Mouse (Mus musculus) neural tube, embryonic 11.5 days (tissue): ENCODE results near the gene Add2. TPM values are rescaled to one million over a fixed set of nuclear protein-coding genes. Genes with fewer than 3 reads are reported as not detected.

ENCODE experiments used
- ATAC-seq: fragments of 200-750 bp; cut with Nextera tagmentation; 2 replicates; pipeline ENCODE4 v1.8.0; 2017; ENCODE audit warnings: moderate number of reproducible peaks, mild to moderate bottlenecking, moderate TSS enrichment, moderate library complexity; ENCODE audit not compliant: insufficient read depth, low FRiP score, low TSS enrichment
- DNase-seq: peaks from one replicate; pipeline ENCODE4 v3.0.0-alpha.2; 2015; ENCODE audit warnings: low spot score
- H3K27ac ChIP-seq: fragments of 300-500 bp; sonication (generic); 2 replicates; pipeline ENCODE4 v1.5.1; 2014; ENCODE audit warnings: low read depth, mild to moderate bottlenecking, low read length
- H3K27me3 ChIP-seq: fragments of 300-500 bp; sonication (generic); 2 replicates; pipeline ENCODE4 v1.6.1; 2014; ENCODE audit warnings: mild to moderate bottlenecking, low read length, mixed read lengths; ENCODE audit not compliant: control insufficient read depth, insufficient read depth
- H3K36me3 ChIP-seq: fragments of 300-500 bp; sonication (generic); 2 replicates; pipeline ENCODE4 v1.6.1; 2014; ENCODE audit warnings: mild to moderate bottlenecking, low read length, moderate library complexity, mixed read lengths; ENCODE audit not compliant: control insufficient read depth, insufficient read depth
- H3K4me1 ChIP-seq: fragments of 300-500 bp; sonication (generic); 2 replicates; pipeline ENCODE4 v1.6.1; 2014; ENCODE audit warnings: low read length, mixed read lengths; ENCODE audit not compliant: control insufficient read depth, insufficient read depth
- H3K4me2 ChIP-seq: fragments of 300-500 bp; sonication (generic); 2 replicates; pipeline ENCODE4 v1.6.1; 2014; ENCODE audit warnings: low read depth, mild to moderate bottlenecking, moderate library complexity
- H3K4me3 ChIP-seq: fragments of 300-500 bp; sonication (generic); 2 replicates; pipeline ENCODE4 v1.5.1; 2014; ENCODE audit warnings: low read depth, low read length
- H3K9ac ChIP-seq: fragments of 300-500 bp; sonication (generic); 2 replicates; pipeline ENCODE4 v1.6.1; 2014; ENCODE audit warnings: mild to moderate bottlenecking, low read length
- H3K9me3 ChIP-seq: fragments of 300-500 bp; sonication (generic); 2 replicates; pipeline ENCODE4 v1.6.1; 2016; ENCODE audit warnings: low read length; ENCODE audit not compliant: control insufficient read depth
- WGBS: fragments of 180-500 bp; shearing (Covaris S2); extraction: QIAGEN DNeasy Blood & Tissue Kit; methylation state at CpG from one replicate; pipeline ENCODE4 v1.1.7; 2014; 5-methylcytosine and 5-hydroxymethylcytosine counted together
- polyA plus RNA-seq: library from polyadenylated mRNA; unstranded; fragments of >200 nt; fragmentation: Nextera tagmentation; extraction: Ambion mirVana; gene quantifications from 2 replicates; pipeline ENCODE4 v1.2.1, GENCODE M21; 2014

Add2 gene
- polyA plus RNA-seq, 1 experiment from 2014 or later = 67.0 TPM

DNA sequence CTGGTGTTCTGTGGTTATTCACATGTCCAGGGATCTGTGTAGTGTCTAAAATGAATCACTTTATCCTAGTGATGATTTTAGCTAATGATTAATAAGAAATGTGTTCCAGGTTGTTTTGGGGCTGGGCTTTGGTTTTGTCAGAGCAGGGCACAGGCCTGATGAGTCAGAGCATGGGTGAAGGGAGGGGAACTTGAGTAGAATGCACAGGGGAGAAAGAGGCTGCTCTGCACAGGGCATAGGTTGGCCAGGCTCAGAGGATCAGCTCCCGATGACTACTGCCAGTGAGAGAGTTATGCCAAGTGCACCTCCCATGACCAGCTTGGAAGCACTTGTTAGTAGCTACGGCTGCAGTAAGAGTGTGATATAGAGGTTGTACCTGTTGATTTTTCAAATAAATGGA lies 3.0 kb downstream of the Add2 start:
- no peaks in the 10 kb centered on the region for H3K27me3 ChIP-seq
- H3K4me3 ChIP-seq = no peak overlapping the region
- no peak overlapping the region for H3K27ac ChIP-seq
- no peak for ATAC-seq
- H3K4me1 ChIP-seq = peaks cover 8% of the 10 kb centered on the region; the same call in 1 of the 2 replicates
- DNase-seq = no peak
- H3K9me3 ChIP-seq = no peaks in the 10 kb centered on the region
- 86% methylated on average over 2 of the region's 2 CpGs for WGBS
- no peaks in the 10 kb centered on the region for H3K36me3 ChIP-seq
- H3K9ac ChIP-seq = no peak overlapping the region
- no peak overlapping the region for H3K4me2 ChIP-seq

DNA sequence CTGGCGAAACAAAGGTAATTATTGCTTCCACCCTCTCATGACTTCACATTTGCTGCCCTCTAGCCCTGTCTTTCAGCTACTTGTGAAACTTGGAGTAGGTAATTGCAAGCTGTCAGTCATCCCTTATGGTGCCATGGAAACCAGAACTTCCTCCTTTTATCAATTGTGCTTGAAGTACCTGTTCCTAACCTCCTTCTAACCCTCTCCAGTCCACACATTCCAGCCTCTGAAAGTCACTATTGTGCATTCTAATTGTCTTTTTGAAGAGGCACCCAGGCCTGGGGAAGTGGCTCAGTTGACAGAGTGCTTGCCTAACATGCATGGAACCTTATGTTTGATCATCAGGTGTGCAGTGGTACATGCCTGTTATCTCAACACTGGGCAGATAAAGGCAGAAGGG lies 5.2 kb downstream of the Add2 start:
- no peaks in the 10 kb centered on the region for H3K36me3 ChIP-seq

DNA sequence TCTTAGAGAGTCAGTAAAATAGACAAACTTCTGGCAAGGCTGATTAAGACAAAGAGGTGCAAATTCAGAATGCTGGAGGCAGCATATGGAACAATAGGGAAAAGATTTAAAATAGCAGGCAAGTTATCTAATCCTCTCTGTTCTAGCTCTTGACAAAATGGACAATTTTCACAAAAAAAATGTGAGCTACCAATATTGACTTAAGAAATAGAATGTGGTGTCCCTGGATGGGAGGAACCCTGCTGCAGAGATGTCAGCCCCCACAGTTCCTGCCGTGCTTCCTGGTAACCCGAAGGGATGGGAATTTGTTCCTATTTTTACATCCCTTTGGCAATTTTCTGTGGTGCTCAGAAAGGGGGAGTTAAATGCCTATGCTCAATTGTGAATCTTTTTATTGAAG lies 10.4 kb downstream of the Add2 start:
- no peak overlapping the region for H3K27ac ChIP-seq
- ATAC-seq (no peak), DNase-seq (no peak)
- no peaks in the 10 kb centered on the region for H3K36me3 ChIP-seq
- WGBS = 82% methylated on average over 2 of the region's 2 CpGs
- no peaks in the 10 kb centered on the region for H3K9me3 ChIP-seq
- no peaks in the 10 kb centered on the region for H3K27me3 ChIP-seq
- no peak overlapping the region for H3K9ac ChIP-seq
- no peaks in the 10 kb centered on the region for H3K4me1 ChIP-seq
- no peak overlapping the region for H3K4me2 ChIP-seq
- no peak overlapping the region for H3K4me3 ChIP-seq

More for the DNA sequence above, 5.2 kb downstream of the Add2 start:
- Histone ChIP-seq H3K9me3 (no peaks in the 10 kb centered on the region), H3K4me3 (no peak overlapping the region), H3K4me1 (peaks cover 8% of the 10 kb centered on the region; the same call in 1 of the 2 replicates), H3K27me3 (no peaks in the 10 kb centered on the region), H3K9ac (no peak overlapping the region), H3K27ac (no peak overlapping the region), H3K4me2 (no peak overlapping the region)
- no peak for DNase-seq
- no peak for ATAC-seq
- WGBS = 83% methylated on average over 1 of the region's 1 CpGs

DNA sequence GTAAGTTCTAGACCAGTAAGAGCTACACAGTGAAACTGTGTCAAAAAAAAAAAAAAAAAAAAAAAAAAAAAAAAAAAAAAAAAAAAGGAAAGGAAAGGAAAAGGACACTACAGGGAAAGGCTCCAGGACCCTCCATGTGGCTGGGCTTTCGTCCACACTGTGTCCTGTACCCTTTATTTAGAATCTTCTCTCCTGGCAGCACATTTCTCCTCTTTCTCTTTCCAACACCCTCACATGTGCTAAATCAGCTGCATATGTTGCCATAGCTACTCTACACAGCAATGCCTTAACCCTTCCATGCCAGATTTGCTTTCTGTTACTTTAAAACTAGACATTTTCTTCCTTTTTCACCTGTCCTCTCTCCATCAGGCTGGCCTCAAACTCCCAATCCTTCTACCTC lies 11.7 kb downstream of the Add2 start:
- Histone ChIP-seq H3K27ac (no peak overlapping the region), H3K9me3 (no peaks in the 10 kb centered on the region), H3K4me3 (no peak overlapping the region), H3K4me1 (no peaks in the 10 kb centered on the region), H3K9ac (no peak overlapping the region), H3K4me2 (no peak overlapping the region), H3K27me3 (no peaks in the 10 kb centered on the region), H3K36me3 (no peaks in the 10 kb centered on the region)
- 83% methylated on average over 1 of the region's 1 CpGs for WGBS
- no peak for ATAC-seq
- DNase-seq = no peak

DNA sequence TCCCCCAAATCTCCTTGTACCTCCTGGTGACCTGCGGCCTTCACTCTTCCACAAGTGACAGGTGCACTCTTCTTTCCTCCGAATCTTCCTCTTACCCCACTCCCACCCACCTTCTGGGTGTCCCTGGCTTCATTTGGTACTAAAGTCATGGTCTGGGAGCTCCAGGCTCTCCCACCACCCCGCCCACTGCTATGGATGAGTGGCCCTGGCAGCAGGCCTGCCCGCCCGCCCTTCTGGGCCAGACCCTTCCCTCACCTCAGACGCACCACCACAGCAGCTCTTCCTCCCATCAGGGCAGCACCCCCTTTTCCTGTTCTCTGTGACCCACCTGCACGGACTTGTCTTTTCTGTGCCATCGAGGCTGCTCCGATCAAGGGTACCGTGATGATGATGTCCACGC lies 19.0 kb downstream of the Add2 start:
- Histone ChIP-seq H3K27ac (no peak overlapping the region), H3K9ac (no peak overlapping the region), H3K36me3 (no peaks in the 10 kb centered on the region), H3K4me3 (no peak overlapping the region), H3K4me2 (no peak overlapping the region), H3K9me3 (no peaks in the 10 kb centered on the region), H3K4me1 (peaks cover 17% of the 10 kb centered on the region), H3K27me3 (no peaks in the 10 kb centered on the region)
- 90% methylated on average over 11 of the region's 11 CpGs for WGBS
- ATAC-seq (no peak), DNase-seq (no peak)

DNA sequence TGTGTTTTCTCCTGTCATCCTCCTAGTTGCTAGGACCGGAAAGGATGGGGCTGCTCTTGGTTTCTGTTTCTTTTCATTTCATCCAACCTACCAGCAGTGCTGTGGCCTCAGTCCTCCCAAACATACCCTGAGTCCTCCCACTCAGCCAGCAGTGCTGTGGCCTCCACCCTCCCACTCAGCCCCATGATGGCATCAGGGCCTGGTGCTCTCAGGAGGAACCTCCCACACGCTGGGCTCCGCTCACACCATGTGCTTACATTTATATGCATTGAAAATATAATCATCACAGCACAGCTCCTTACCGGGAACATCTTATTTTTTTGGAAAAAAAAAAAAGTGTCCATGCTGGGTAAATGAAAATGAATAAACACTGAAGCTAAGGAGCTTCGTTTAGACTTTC lies 20.0 kb downstream of the Add2 start:
- Histone ChIP-seq H3K36me3 (no peaks in the 10 kb centered on the region), H3K27ac (no peak overlapping the region), H3K4me2 (no peak overlapping the region), H3K4me3 (no peak overlapping the region), H3K27me3 (no peaks in the 10 kb centered on the region), H3K9me3 (no peaks in the 10 kb centered on the region), H3K9ac (no peak overlapping the region), H3K4me1 (peaks cover 24% of the 10 kb centered on the region)
- WGBS = 88% methylated on average over 5 of the region's 5 CpGs
- DNase-seq (no peak), ATAC-seq (no peak)

DNA sequence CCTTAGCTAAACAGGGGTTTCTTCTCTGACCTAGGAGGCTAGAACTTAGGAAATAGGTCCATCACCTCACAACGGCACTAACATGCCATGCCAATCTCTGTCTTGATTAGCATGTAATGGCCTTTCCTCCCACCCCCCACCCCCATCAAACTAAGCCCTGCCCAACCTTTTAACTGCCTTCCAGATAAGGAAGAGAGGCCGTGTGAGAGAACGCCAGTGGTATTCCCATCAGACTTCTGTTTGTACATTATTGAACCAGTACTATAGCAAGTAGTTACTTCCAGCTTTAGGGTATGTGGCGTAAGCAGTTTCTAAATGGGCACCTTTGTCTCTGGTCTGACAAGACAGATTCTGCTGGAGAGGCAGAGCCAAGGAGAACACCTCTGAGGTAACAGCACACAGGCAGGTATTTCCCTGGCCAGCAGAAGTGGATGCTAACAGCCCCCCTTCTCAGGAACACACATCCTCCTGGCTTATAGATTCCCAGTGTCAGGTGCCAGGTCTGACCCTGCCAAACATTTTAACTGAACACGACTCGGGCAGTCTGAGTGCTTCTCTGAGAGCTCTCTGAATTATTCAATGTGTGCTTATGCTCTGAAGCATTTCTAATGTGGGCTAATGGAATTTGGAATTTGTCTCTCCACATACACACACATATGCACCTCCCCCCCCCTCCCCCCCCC lies 22.2 kb downstream of the Add2 start:
- H3K4me3 ChIP-seq = no peak overlapping the region
- 68% methylated on average over 6 of the region's 6 CpGs for WGBS
- H3K9ac ChIP-seq = no peak overlapping the region
- H3K4me2 ChIP-seq = no peak overlapping the region
- peaks cover 28% of the 10 kb centered on the region for H3K4me1 ChIP-seq
- no peaks in the 10 kb centered on the region for H3K9me3 ChIP-seq
- H3K27me3 ChIP-seq = no peaks in the 10 kb centered on the region
- H3K36me3 ChIP-seq = no peaks in the 10 kb centered on the region
- ATAC-seq (no peak), DNase-seq (no peak)
- H3K27ac ChIP-seq = peak overlapping the region; percentile 53

DNA sequence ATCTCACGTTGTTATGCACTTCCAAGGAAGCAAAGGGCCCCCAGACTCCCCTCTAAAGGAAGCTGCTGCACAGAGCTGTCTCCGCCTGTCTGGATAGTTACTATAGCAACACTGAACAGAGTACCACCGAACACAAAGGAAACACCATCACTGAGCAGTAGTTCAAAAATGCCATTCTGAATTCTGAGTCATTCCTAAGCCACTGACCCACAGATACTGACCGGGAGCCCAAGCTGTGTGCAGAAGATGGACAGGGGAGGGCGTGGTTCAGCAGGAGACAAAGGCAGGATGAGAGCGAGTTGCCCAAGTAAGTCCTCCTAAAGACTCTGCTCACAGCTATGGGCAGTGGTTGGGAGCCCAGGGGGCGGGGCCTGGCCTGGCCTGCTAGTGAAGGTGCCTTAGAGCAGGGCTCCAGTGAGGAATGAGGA lies 23.6 kb downstream of the Add2 start:
- H3K9ac ChIP-seq = peak overlapping the region; percentile 7; the same call in 1 of the 2 replicates
- peak overlapping the region; percentile 88 for H3K27ac ChIP-seq
- peak; percentile 78 for ATAC-seq
- DNase-seq = no peak
- H3K4me1 ChIP-seq = peaks cover 28% of the 10 kb centered on the region
- 17% methylated on average over 7 of the region's 7 CpGs for WGBS
- H3K4me3 ChIP-seq = no peak overlapping the region
- H3K4me2 ChIP-seq = peak overlapping the region; percentile 15
- H3K9me3 ChIP-seq = no peaks in the 10 kb centered on the region
- H3K27me3 ChIP-seq = no peaks in the 10 kb centered on the region
- no peaks in the 10 kb centered on the region for H3K36me3 ChIP-seq

DNA sequence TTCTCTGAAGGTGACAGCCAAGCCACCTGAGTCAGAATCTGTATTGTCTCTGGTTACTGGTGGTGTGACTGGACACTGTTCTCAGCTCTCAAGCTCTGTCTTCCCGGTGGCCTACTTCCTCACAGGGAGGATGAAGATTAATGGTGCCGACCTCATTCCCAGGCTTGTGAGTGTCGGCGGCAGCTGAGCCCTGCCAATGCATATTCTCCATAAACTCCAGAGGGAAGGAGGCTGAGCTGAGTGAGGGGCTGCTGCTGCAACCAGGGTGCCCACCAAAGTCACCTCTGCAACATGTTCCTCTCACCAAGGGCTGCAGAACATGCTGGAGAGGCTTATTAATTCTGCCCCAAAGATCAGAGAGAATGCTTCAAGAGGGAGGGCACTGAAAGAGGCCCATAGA lies 24.1 kb downstream of the Add2 start:
- H3K4me1 ChIP-seq = peaks cover 28% of the 10 kb centered on the region
- peak overlapping the region; percentile 88 for H3K27ac ChIP-seq
- H3K36me3 ChIP-seq = no peaks in the 10 kb centered on the region
- peak; percentile 45; the same call in 1 of the 2 replicates for ATAC-seq
- 26% methylated on average over 4 of the region's 4 CpGs for WGBS
- H3K9me3 ChIP-seq = no peaks in the 10 kb centered on the region
- peak overlapping the region; percentile 15 for H3K4me2 ChIP-seq
- no peak overlapping the region for H3K4me3 ChIP-seq
- DNase-seq = peak; percentile 60
- no peaks in the 10 kb centered on the region for H3K27me3 ChIP-seq
- peak overlapping the region; percentile 19; the same call in 1 of the 2 replicates for H3K9ac ChIP-seq
